Mouse (Mus musculus) embryo, embryonic 11.5 days (tissue): Measurements from ENCODE around the gene Lin28a.

Experiments used
- DNase-seq: peaks from one replicate; pipeline ENCODE4 v3.0.0-alpha.2; 2012; ENCODE audit warnings: low read depth, low spot score

The Lin28a gene

GRCm38 (mm10) chr4:133980496-133980895 is 38.1 kb downstream of the Lin28a start:
- no peak for DNase-seq

- DNase-seq: no peak
Measured at GRCm38 (mm10) chr4:133978021-133978711, 40.5 kb downstream of the Lin28a start.

- no peak for DNase-seq
Measured at GRCm38 (mm10) chr4:133971741-133972140, 46.9 kb downstream of the Lin28a start.

GRCm38 (mm10) chr4:133970876-133971275 is 47.8 kb downstream of the Lin28a start:
- no peak for DNase-seq

- no peak for DNase-seq
Measured at GRCm38 (mm10) chr4:133970196-133970595, 48.4 kb downstream of the Lin28a start.

- DNase-seq: no peak
Measured at GRCm38 (mm10) chr4:133969114-133969770, 49.4 kb downstream of the Lin28a start.

- DNase-seq: peak; percentile 48
Measured at GRCm38 (mm10) chr4:133968150-133968921, 50.3 kb downstream of the Lin28a start, which contains the start of gene Hmgn2. Hmgn2 (minus strand) TSS chr4:133968650.

GRCm38 (mm10) chr4:133967866-133968149 is 50.8 kb downstream of the Lin28a start:
- DNase-seq: peak; percentile 95

- DNase-seq: peak; percentile 90
Measured at GRCm38 (mm10) chr4:133967138-133967865, 51.3 kb downstream of the Lin28a start.

- DNase-seq: no peak
Measured at GRCm38 (mm10) chr4:133966271-133966940, 52.2 kb downstream of the Lin28a start.

GRCm38 (mm10) chr4:133962566-133962965 is 56.1 kb downstream of the Lin28a start:
- DNase-seq: no peak

GRCm38 (mm10) chr4:133958884-133959283 is 59.8 kb downstream of the Lin28a start:
- no peak for DNase-seq

- DNase-seq: no peak
Measured at GRCm38 (mm10) chr4:133956358-133956757, 62.3 kb downstream of the Lin28a start.
